Mouse (Mus musculus) megakaryocyte, embryonic 14.5 days (primary cell): ENCODE data around the gene Fgf2.

Experiments used
- FLI1 ChIP-seq: IDR thresholded peaks from 2 replicates; pipeline ENCODE4 v1.6.1; 2012; ENCODE audit warnings: low read length, inconsistent platforms, mixed read lengths
- GATA1 ChIP-seq: IDR thresholded peaks from 3 replicates; pipeline ENCODE4 v1.6.1; 2012; ENCODE audit warnings: mixed read lengths, low read length, inconsistent platforms, borderline replicate concordance

- TF ChIP-seq GATA1 (no peak), FLI1 (no peak)
Measured at GRCm38 (mm10) chr3:37418961-37419457, 70.9 kb downstream of the Fgf2 start.
